Mouse (Mus musculus) thymus, adult 18-20 months (tissue): ENCODE measurements around the gene Ano10.
A peak's percentile ranks its signal among the peaks of the same experiment; 100 is the strongest.
"Not testable (repeated sequence)": the region's sequence is repeated elsewhere in the genome, so short reads cannot be mapped to it uniquely, and the experiment has no call there.

ENCODE experiments used
- DNase-seq, 2 experiments: peaks; one replicate each; pipeline ENCODE4 v3.0.0; 2022; ENCODE audit warnings: mixed read lengths in 2 of 2

Ano10 gene

GRCm38 (mm10) chr9:122195042-122195682 is 99.1 kb downstream of the Ano10 start:
- DNase-seq = no peak

- DNase-seq = no peak
Observed at GRCm38 (mm10) chr9:122193823-122194222, 100.4 kb downstream of the Ano10 start.

GRCm38 (mm10) chr9:122193361-122193760 is 100.9 kb downstream of the Ano10 start:
- DNase-seq = no peak

- peak; percentile 49 to 70 for DNase-seq
Observed at GRCm38 (mm10) chr9:122188724-122189123, 105.5 kb downstream of the Ano10 start.

- no peak for DNase-seq
Observed at GRCm38 (mm10) chr9:122187451-122187921, 106.7 kb downstream of the Ano10 start.

GRCm38 (mm10) chr9:122186643-122187226 is 107.5 kb downstream of the Ano10 start:
- no peak for DNase-seq

GRCm38 (mm10) chr9:122185953-122186352 is 108.3 kb downstream of the Ano10 start:
- DNase-seq = no peak

- DNase-seq = peak; percentile 60 to 61
Observed at GRCm38 (mm10) chr9:122185061-122185460, 109.2 kb downstream of the Ano10 start.

- no peak for DNase-seq
Observed at GRCm38 (mm10) chr9:122184329-122184728, 109.9 kb downstream of the Ano10 start.

- DNase-seq = no peak
Observed at GRCm38 (mm10) chr9:122183074-122183473, 111.1 kb downstream of the Ano10 start.

GRCm38 (mm10) chr9:122180105-122180504 is 114.1 kb downstream of the Ano10 start:
- DNase-seq = no peak

GRCm38 (mm10) chr9:122178427-122178826 is 115.8 kb downstream of the Ano10 start:
- DNase-seq = no peak

- no peak for DNase-seq
Observed at GRCm38 (mm10) chr9:122177256-122178220, 116.7 kb downstream of the Ano10 start.

GRCm38 (mm10) chr9:122174723-122175122 is 119.5 kb downstream of the Ano10 start:
- DNase-seq = no peak

- DNase-seq = no peak
Observed at GRCm38 (mm10) chr9:122173405-122174233, 120.6 kb downstream of the Ano10 start.

- DNase-seq = no peak
Observed at GRCm38 (mm10) chr9:122172612-122173186, 121.5 kb downstream of the Ano10 start.

- DNase-seq = no peak
Observed at GRCm38 (mm10) chr9:122169901-122170300, 124.3 kb downstream of the Ano10 start.

- DNase-seq = not testable (repeated sequence)
Observed at GRCm38 (mm10) chr9:122167719-122168118, 126.5 kb downstream of the Ano10 start.

GRCm38 (mm10) chr9:122164535-122164934 is 129.7 kb downstream of the Ano10 start:
- DNase-seq = no peak

- no peak for DNase-seq
Observed at GRCm38 (mm10) chr9:122157079-122157441, 137.2 kb downstream of the Ano10 start.

GRCm38 (mm10) chr9:122156389-122157078 is 137.7 kb downstream of the Ano10 start:
- no peak for DNase-seq
